Mouse (Mus musculus) limb, embryonic 10.5 days (tissue): Measurements from ENCODE around the gene Zfp827. TPM values are rescaled to one million over a fixed set of nuclear protein-coding genes. Genes with fewer than 3 reads are reported as not detected.

Experiments used
- DNase-seq: peaks from one replicate; pipeline ENCODE4 v3.0.0-alpha.2; 2017; ENCODE audit warnings: low spot score
- H3K27ac ChIP-seq: fragments of 300-500 bp; sonication (generic); 2 replicates; pipeline ENCODE4 v1.5.1; 2016; ENCODE audit warnings: mild to moderate bottlenecking
- H3K27me3 ChIP-seq: fragments of 300-500 bp; sonication (generic); 2 replicates; pipeline ENCODE4 v1.6.1; 2016; ENCODE audit warnings: low read depth, mild to moderate bottlenecking; ENCODE audit not compliant: poor library complexity, severe bottlenecking
- H3K36me3 ChIP-seq: fragments of 300-500 bp; sonication (generic); 2 replicates; pipeline ENCODE4 v1.6.1; 2016; ENCODE audit warnings: mild to moderate bottlenecking, moderate library complexity
- H3K4me1 ChIP-seq: fragments of 300-500 bp; sonication (generic); 2 replicates; pipeline ENCODE4 v1.6.1; 2016
- H3K4me3 ChIP-seq: fragments of 300-500 bp; sonication (generic); 2 replicates; pipeline ENCODE4 v1.5.1; 2016; ENCODE audit warnings: mild to moderate bottlenecking, moderate library complexity
- H3K9me3 ChIP-seq: fragments of 300-500 bp; sonication (generic); replicated peaks from 2 replicates; pipeline ENCODE4 v1.6.1; 2016; ENCODE audit warnings: mild to moderate bottlenecking
- WGBS: fragments of 180-500 bp; shearing (Covaris S2); methylation state at CpG from one replicate; pipeline ENCODE4 v1.1.7; 2016; 5-methylcytosine and 5-hydroxymethylcytosine counted together
- polyA plus RNA-seq: library from polyadenylated mRNA; unstranded; fragments of >200 nt; fragmentation: Nextera tagmentation; extraction: Ambion mirVana; gene quantifications from 2 replicates; pipeline ENCODE4 v1.2.1, GENCODE M21; 2016

The Zfp827 gene
- 5.9 and 7.9 TPM in 2 replicates for polyA plus RNA-seq

DNA sequence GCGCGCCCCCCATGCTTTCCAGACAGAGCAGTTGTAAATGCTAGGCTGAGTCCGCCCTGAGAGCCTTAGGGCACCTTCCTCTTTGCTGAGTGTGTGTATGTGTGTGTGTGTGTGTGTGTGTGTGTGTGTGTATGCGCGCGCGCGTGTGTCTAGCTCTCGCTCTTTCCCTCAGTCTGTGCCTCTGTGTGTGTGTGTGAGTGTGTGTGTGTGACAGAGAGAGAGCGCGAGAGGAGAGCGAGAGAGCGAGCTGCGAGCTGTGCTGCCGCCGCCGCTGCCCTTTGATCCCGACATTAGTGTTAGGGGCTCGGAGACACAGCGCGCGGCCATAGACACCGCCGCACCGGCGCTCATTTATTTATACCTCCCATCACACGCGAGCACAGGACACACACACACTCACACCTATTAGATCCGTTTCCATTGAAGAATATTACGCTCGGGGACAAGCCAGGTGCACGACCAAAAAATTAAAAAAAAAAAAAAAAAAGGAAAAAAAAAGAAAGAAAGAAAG, at the start of gene Zfp827:
Gene Zfp827, plus strand, starts transcription at position 461 of the 511 bp plus-strand sequence.
- H3K9me3 ChIP-seq, result no peaks in the 10 kb centered on the region
- peak; percentile 90 for DNase-seq
- H3K36me3 ChIP-seq, result no peaks in the 10 kb centered on the region
- H3K27ac ChIP-seq, result peak within 1 kb of the TSS; percentile 100
- peak within 1 kb of the TSS; percentile 91 for H3K4me3 ChIP-seq
- peaks cover 47% of the 10 kb centered on the region for H3K4me1 ChIP-seq
- WGBS, result 0% methylated on average over 32 of the region's 32 CpGs
- H3K27me3 ChIP-seq, result no peaks in the 10 kb centered on the region

DNA sequence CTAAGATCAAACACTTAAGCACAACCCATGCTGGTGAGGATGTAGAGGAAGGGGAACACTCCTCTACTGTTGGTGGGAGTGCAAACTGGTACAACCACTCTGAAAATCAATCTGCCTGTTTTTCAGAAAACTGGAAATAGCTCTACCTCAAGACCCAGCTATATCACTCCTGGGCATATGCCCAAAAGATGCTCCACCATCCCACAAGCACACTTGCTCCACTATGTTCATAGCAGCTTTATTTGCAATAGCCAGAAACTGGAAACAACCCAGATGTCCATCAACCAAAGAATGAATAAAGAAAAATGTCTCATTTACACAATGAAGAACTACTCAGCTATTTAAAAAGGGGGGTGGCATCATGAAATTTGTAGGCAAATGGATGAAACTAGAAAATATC, 23.9 kb upstream of the Zfp827 start:
- no peak overlapping the region for H3K4me3 ChIP-seq
- no peaks in the 10 kb centered on the region for H3K27me3 ChIP-seq
- H3K36me3 ChIP-seq, result no peaks in the 10 kb centered on the region
- H3K4me1 ChIP-seq, result no peaks in the 10 kb centered on the region
- H3K27ac ChIP-seq, result no peak overlapping the region
- H3K9me3 ChIP-seq, result no peaks in the 10 kb centered on the region
- no peak for DNase-seq

GRCm38 (mm10) chr8:79015061-79015460, 13.2 kb upstream of the Zfp827 start:
- Histone ChIP-seq H3K27ac (no peak overlapping the region), H3K9me3 (no peaks in the 10 kb centered on the region), H3K27me3 (no peaks in the 10 kb centered on the region), H3K4me1 (peaks cover 9% of the 10 kb centered on the region), H3K36me3 (no peaks in the 10 kb centered on the region), H3K4me3 (no peak overlapping the region)
- 92% methylated on average over 5 of the region's 5 CpGs for WGBS
- no peak for DNase-seq

DNA sequence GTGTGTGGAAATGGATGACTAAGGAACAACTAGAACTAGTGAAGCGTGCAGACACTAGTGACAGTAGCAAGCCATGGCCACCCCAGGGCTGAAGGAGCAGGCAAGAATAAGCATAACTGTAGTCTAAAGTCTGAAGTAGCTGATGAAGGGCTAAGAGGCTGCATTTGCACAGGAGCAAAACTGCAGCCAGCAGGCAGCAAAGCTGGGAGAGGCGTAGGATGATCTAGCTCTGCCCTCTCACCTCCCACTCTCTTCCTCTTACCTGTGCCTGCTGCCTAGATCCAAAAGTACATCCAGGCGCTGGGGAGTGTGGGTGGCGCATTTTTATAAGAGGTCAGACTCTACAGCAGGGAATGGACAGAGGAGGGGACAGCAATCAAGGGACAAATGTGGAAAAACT, 12.2 kb upstream of the Zfp827 start:
- DNase-seq, result no peak

DNA sequence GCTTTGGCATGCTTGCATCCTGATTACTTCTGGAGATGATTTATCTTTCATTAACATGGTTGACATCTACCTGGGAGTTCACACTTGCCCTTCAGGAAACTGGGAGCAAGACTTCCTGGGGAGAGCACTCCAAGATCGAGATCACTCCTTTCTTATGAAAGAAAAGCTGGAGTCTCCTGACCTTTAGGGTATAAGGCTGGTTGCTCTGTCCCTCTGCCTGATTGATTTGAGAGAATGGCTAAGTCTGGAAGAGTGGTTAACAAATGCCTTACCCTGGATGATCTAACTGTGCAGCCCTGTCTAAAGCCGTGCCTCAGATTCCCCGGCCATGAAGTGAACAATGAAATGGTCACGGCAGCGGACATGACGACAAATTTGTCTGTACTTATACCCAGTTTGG, 11.7 kb upstream of the Zfp827 start:
- Histone ChIP-seq H3K27ac (no peak overlapping the region), H3K27me3 (no peaks in the 10 kb centered on the region), H3K4me3 (no peak overlapping the region), H3K36me3 (no peaks in the 10 kb centered on the region), H3K4me1 (peaks cover 12% of the 10 kb centered on the region), H3K9me3 (no peaks in the 10 kb centered on the region)
- no peak for DNase-seq
- WGBS, result 69% methylated on average over 6 of the region's 6 CpGs

More for the DNA sequence above, 12.2 kb upstream of the Zfp827 start:
- WGBS, result 84% methylated on average over 4 of the region's 4 CpGs
- no peaks in the 10 kb centered on the region for H3K9me3 ChIP-seq
- H3K27me3 ChIP-seq, result no peaks in the 10 kb centered on the region
- no peak overlapping the region for H3K27ac ChIP-seq
- peaks cover 9% of the 10 kb centered on the region for H3K4me1 ChIP-seq
- H3K36me3 ChIP-seq, result no peaks in the 10 kb centered on the region
- no peak overlapping the region for H3K4me3 ChIP-seq

DNA sequence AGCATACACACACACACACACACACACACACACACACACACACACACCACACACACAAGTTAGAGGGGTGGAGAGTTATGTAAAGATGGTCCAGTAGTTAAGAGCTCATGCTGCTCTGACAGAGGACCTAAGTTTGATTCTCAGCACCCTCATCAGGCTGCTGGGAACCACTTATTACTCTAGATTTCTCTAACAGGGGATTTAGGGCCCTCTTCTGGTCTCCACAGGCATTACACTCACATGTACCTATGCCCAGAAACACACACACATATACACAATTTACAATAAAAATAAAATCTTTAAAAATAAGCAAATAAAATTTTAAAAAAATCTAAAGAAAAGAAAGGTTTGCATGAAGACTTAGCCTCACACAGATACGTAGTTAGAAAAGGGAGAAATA, 4.3 kb upstream of the Zfp827 start:
- no peak overlapping the region for H3K4me3 ChIP-seq
- WGBS, result 97% methylated on average over 1 of the region's 1 CpGs
- no peak overlapping the region for H3K27ac ChIP-seq
- no peaks in the 10 kb centered on the region for H3K27me3 ChIP-seq
- peaks cover 35% of the 10 kb centered on the region for H3K4me1 ChIP-seq
- no peaks in the 10 kb centered on the region for H3K36me3 ChIP-seq
- no peaks in the 10 kb centered on the region for H3K9me3 ChIP-seq
- no peak for DNase-seq

GRCm38 (mm10) chr8:79027319-79027718, 918 bp upstream of the Zfp827 start:
- peaks cover 40% of the 10 kb centered on the region for H3K4me1 ChIP-seq

GRCm38 (mm10) chr8:79028541-79029395, 531 bp downstream of the Zfp827 start:
- Histone ChIP-seq H3K4me3 (peak overlapping the region; percentile 91), H3K4me1 (peaks cover 55% of the 10 kb centered on the region), H3K36me3 (no peaks in the 10 kb centered on the region), H3K9me3 (no peaks in the 10 kb centered on the region), H3K27ac (peak overlapping the region; percentile 100), H3K27me3 (no peaks in the 10 kb centered on the region)
- DNase-seq, result peak; percentile 69
- WGBS, result 2% methylated on average over 55 of the region's 56 CpGs

More at GRCm38 (mm10) chr8:79027319-79027718, 918 bp upstream of the Zfp827 start:
- Histone ChIP-seq H3K4me3 (peak overlapping the region; percentile 91), H3K27ac (peak overlapping the region; percentile 100), H3K27me3 (no peaks in the 10 kb centered on the region), H3K36me3 (no peaks in the 10 kb centered on the region), H3K9me3 (no peaks in the 10 kb centered on the region)
- no peak for DNase-seq
- WGBS, result 25% methylated on average over 3 of the region's 3 CpGs

DNA sequence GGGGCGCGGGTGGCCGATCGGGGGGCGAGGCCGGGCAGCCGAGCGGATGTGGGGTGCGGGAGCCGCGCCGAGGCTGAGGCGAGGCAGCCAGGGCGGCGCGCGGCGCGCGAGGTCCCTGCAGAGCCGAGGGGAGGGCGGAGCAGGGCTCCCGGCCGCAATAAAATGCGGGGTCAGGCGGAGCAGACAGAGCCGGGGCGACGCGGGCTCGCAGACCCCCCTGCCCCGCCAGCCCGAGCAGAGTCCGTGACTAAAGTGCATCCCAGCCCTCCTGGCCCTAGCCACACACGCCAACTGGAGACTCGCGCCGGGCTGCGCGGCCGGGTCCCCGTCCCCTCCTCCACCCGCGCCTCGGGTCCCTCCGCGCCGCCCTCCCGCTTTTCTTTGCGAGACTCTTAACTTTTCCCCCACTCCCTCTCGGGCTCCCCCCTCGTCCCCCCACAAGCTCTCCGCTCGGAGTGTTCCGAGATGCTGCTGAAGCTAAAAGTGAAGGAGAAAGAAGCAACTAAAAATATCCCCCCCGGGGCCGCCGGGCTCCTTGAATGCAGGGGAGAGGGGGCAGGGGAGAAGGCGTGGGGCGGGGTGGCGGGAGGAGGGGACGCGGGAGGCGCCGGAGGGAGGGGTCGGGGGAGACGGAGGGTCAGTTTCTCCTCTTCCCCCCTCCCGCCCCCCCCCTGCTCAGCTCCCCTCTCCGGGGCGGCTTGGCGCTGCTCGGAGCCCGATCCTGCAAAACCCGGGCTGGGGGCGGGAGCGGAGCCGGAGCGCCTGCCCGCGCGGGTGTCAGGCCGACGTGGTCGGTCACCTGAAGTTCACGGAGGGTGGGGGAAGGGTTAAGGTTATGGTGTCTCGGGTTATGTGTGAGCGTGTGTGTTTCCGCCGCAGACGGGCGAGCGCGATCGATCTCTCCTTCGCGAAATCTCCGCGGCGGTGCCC, 1.4 kb downstream of the Zfp827 start:
- Histone ChIP-seq H3K27ac (peak overlapping the region; percentile 100), H3K4me1 (peaks cover 59% of the 10 kb centered on the region), H3K9me3 (no peaks in the 10 kb centered on the region), H3K27me3 (no peaks in the 10 kb centered on the region), H3K4me3 (peak overlapping the region; percentile 91), H3K36me3 (no peaks in the 10 kb centered on the region)
- peak; percentile 90 for DNase-seq
- WGBS, result under 1% methylated on average over 86 of the region's 99 CpGs

GRCm38 (mm10) chr8:79030326-79031265, 2.4 kb downstream of the Zfp827 start:
- Histone ChIP-seq H3K36me3 (no peaks in the 10 kb centered on the region), H3K9me3 (no peaks in the 10 kb centered on the region), H3K27ac (peak overlapping the region; percentile 100), H3K4me3 (peak overlapping the region; percentile 91), H3K27me3 (no peaks in the 10 kb centered on the region), H3K4me1 (peaks cover 52% of the 10 kb centered on the region)
- DNase-seq, result peak; percentile 84
- WGBS, result 1% methylated on average over 59 of the region's 62 CpGs

DNA sequence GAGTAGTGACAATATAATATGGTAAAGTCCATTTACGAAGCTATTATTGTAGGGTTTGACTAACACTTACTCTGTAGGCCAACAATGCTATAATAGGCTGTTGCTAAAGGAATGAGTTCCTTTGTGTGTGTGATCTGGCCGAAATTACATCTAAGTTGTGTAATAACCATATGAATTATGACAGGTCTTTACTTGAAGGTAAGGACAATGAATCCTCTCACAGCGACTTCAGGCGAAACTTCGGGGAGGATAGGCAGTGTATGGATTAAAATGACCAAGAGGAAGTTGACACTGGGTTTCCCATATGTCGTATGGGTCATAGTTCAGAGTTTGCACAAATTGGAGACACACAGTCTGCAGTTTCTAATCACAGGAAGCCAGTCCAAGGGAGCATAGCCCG, 9.3 kb downstream of the Zfp827 start:
- Histone ChIP-seq H3K27me3 (no peaks in the 10 kb centered on the region), H3K4me3 (no peak overlapping the region), H3K36me3 (peaks cover 27% of the 10 kb centered on the region), H3K4me1 (peaks cover 26% of the 10 kb centered on the region), H3K9me3 (no peaks in the 10 kb centered on the region), H3K27ac (no peak overlapping the region)
- 82% methylated on average over 7 of the region's 7 CpGs for WGBS
- DNase-seq, result no peak

DNA sequence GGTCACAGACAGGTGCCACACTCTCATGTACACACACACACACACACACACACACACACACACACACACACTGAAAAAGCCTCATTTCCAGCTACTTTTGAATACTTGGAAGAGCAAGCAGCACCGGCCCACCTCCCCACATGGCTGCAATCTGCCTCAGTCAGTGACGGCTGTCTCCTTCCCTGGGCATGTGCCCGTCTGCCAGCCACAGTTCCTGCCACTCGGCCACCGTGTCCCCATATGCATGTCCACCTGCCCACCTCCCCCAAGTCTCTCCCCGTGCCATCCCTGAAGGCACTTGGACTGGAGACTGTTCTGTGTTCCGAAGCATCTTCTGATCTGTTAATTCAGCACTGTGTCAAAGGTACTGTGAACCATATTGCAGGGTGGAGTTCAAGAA, 9.8 kb downstream of the Zfp827 start:
- H3K4me1 ChIP-seq, result peaks cover 22% of the 10 kb centered on the region

More for the DNA sequence above, 9.8 kb downstream of the Zfp827 start:
- Histone ChIP-seq H3K4me3 (no peak overlapping the region), H3K9me3 (no peaks in the 10 kb centered on the region), H3K27me3 (no peaks in the 10 kb centered on the region), H3K27ac (no peak overlapping the region), H3K36me3 (peaks cover 31% of the 10 kb centered on the region)
- WGBS, result 94% methylated on average over 7 of the region's 7 CpGs
- no peak for DNase-seq
